Mouse (Mus musculus) left cerebral cortex, adult 2 months (tissue): Measurements from ENCODE around the gene Bcas3. TPM values are rescaled to one million over a fixed set of nuclear protein-coding genes. Genes with fewer than 3 reads are reported as not detected.
A peak's percentile ranks its signal among the peaks of the same experiment; 100 is the strongest.

Experiments used
- DNase-seq, 2 experiments: peaks; one replicate each; pipeline ENCODE4 v3.0.0; 2021 to 2022; ENCODE audit warnings: low spot score in 2 of 2, mixed read lengths in 1 of 2; ENCODE audit errors: extremely low spot score in 1 of 2
- H3K27ac ChIP-seq: fragments of 200-600 bp; 2 replicates; pipeline ENCODE4 v1.8.1; 2022
- H3K4me3 ChIP-seq: fragments of 200-600 bp; 2 replicates; pipeline ENCODE4 v1.8.1; 2022
- CTCF ChIP-seq: fragments of 200-600 bp; IDR thresholded peaks from 2 replicates; pipeline ENCODE4 v1.8.1; 2022; ENCODE audit warnings: antibody characterized with exemption, mild to moderate bottlenecking, moderate library complexity
- intact Hi-C: fragments of 180-260 bp; cut with DNase I; formaldehyde crosslinking; loops from one replicate; pipeline ENCODE4 v1.15.1; 2025
- total RNA-seq, 2 experiments: library from RNA; stranded (reverse); gene quantifications; 2 replicates each; pipeline ENCODE4 v1.2.3; 2021

Bcas3 gene
- total RNA-seq, 2 experiments from 2014 or later = 69.1 to 73.0 TPM

DNA sequence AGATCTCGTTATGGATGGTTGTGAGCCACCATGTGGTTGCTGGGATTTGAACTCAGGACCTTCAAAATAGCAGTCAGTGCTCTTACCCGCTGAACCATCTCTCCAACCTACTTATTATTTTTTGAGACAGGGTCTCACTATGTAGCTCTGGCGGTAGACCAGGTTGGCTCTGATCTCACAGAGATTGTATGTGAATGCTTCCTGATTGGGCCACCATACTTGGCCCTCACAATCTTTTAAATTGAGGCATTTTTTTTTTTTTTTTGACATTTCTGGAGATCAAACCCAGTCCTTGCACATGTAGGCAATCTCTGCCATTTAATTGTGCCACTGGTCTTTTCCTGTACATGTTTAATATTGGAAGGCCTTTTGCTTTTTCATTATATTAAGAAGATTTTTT is 24.2 kb upstream of the Bcas3 start:
- intact Hi-C loops = no loop called here
- no peak overlapping the region for H3K27ac ChIP-seq
- no peak for DNase-seq
- TF ChIP-seq CTCF = no peak
- no peak overlapping the region for H3K4me3 ChIP-seq

DNA sequence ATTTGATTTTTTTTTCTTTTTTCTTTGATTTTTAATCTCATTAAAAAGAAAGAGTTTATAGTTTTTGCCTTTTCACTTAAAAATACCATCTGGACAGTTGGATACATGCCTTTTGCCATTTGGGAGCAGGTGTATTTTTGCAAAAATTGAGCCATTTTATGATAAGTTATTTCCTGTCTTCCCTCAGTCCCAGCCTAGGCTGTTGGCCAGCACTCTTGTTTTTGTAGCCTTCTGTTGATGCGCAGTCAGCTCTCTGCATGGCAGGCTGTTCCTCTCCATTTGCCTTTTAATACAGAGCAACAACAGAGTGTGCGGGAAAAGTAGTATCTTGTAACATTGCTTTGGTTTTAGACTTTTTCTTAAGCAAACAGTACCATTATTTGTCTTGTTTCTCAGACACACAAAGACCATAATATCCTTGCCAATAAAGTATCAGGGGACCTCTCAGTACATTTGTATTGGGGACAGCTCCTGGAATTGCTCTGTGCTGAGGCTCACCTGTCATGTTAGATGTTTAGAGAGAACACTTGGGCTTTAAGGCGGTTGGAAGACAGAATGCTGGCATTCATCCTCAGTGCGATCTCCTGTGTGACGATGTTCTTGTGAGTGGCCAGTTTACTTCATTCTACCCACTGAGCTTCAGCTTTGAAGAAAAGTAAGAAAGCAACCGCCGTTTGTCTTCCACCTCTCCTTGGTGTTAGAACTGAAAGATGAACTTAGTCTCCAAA is 23.6 kb upstream of the Bcas3 start:
- TF ChIP-seq CTCF = no peak
- Histone ChIP-seq H3K4me3 (no peak overlapping the region), H3K27ac (no peak overlapping the region)
- no peak for DNase-seq
- intact Hi-C loops = no loop called here

DNA sequence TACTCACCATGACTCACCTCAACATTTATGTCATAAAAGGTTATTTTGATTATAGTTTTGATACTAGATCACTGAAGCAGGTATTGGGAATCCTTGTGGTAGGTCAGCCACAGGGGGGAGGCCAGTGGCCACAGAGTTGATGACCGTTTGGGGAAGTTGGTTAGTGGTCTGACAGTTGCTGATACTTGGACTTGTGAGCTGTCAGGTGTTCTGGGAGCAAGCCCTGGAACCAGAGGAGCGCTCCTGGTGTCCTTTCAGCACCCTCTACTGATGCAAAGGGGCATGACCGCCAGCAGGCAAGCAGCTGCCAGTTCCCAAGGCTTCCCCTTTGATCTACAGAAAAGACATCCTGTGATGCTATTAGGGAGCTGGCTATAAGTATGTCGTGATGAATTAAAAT is 18.2 kb upstream of the Bcas3 start:
- H3K4me3 ChIP-seq = no peak overlapping the region
- intact Hi-C loops = no loop called here
- DNase-seq = peak; percentile 18 to 21
- TF ChIP-seq CTCF = peak; percentile 59
- H3K27ac ChIP-seq = no peak overlapping the region

DNA sequence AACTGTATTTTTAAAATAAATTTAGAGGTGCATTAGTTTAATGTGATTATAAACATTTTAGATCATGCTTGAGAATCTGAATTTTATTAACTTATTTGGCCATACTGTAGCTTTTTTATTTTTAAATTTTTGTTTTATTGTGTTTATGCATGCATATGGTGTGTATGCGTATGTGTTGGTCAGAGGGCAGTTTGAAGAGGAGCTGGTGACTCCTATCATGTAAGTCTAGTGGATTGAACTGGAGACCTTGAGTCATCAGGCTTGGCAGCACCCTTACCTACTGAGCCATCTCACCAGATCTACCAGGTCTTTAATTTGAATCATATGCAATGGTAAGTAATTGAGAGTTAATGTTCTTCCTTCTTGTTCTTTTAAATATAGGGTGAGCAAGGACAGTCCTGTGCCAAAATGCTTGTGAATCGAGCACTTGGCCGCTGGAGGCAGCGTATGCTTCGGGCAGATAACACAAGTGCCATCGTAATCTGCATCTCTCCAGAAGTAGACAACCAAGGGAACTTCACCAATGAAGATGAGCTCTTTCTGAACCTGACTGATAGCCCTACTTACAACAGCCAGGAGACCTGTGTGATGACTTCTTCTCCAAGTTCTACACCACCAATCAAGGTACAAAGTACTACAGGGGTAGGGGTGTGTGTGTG is 13.7 kb upstream of the Bcas3 start:
- Histone ChIP-seq H3K4me3 (no peak overlapping the region), H3K27ac (no peak overlapping the region)
- TF ChIP-seq CTCF = no peak
- intact Hi-C loops = no loop called here
- no peak for DNase-seq

DNA sequence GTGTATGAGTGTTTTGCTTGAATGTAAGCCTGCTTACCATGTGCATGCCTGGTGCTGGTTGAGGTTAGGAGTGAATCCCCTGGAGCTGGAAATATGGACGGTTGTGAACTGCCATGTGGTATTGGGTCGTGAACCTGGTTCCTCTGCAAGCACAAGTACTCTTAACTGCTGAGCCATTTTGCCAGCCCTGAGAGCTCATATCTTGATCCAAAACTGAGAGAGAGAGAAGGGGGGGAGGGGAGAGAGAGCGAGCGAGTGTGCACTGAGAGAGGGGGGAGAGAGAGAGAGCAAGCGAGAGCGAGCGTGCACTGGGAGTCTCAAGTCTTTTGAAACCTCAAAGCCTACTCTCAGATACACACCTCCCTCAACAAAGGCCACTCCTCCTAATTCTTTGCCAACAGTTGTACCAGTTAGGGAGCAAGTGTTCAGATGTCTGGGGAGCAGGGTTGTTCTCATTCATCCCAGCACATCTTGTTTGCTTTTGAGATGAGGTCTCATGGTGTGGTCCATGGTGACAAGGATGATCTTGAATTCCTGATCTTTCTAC is 12.8 kb upstream of the Bcas3 start:
- no peak overlapping the region for H3K27ac ChIP-seq
- no peak for TF ChIP-seq CTCF
- DNase-seq = no peak
- intact Hi-C loops = no loop called here
- no peak overlapping the region for H3K4me3 ChIP-seq

DNA sequence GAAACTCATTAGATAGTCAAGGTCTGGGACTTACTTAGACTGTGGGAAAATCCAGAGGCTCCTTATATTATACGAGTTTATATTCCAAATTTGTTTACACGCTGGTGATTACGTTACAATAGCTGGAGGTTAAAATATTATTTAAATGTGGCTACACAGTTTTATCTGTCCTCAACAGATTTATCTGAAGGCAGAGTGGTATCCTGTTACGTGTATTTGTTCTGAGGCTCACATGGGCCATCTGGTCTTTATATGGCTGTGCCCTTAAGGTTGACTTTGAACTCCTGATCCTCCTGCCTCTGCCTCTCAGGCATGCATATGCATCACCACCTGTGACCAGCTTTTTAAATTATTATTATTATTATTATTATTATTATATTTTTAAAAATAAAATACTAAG is 852 bp downstream of the Bcas3 start:
- intact Hi-C loops = loop anchor here (2.0 kb wide), 1 partner anchor 43 kb away; the partner anchor contains the start of gene Ppm1d
- Histone ChIP-seq H3K4me3 (peak overlapping the region; percentile 87), H3K27ac (no peak overlapping the region)
- TF ChIP-seq CTCF = no peak
- no peak for DNase-seq

DNA sequence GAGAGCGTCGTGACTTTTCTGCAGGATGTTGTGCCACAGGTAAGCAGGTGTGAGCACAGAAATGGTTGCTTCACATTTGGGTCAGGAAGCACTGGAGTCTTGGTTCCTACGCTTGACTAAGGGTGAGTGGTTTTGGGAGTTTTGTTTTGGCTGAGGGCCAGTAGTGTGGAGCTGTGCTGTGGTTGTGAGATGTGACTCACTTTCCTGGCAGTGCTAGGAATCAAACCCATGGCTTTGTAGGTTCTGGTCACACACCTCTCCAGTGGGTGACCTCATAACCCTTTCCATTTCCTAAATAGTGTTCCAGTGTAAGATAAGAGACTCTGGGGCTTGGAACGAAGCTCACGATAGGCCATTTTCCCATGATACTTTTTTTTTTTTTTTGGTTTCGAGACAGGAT is 6.7 kb downstream of the Bcas3 start:
- no peak for DNase-seq
- intact Hi-C loops = no loop called here

DNA sequence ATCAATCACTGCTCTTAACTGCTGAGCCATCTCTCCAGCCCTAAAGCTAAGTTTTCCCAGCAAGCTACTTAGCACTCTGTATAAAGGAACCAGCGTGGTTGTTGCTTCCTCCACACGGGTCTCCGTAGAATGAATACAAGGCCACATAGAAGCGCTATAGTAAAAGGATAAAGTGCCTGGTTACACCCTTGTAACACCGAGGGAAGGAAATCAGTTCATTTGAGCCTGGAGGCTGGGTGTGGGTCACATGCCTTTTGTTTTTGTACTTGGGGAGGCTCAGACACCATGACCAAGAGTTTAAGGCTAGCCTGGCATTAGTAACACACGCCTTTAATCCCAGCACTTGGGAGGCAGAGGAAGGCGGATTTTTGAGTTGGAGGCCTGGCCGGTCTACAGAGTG is 8.7 kb downstream of the Bcas3 start:
- no peak for TF ChIP-seq CTCF
- intact Hi-C loops = no loop called here
- DNase-seq = no peak
- Histone ChIP-seq H3K4me3 (no peak overlapping the region), H3K27ac (no peak overlapping the region)

More for the DNA sequence above, 6.7 kb downstream of the Bcas3 start:
- no peak for TF ChIP-seq CTCF
- Histone ChIP-seq H3K27ac (no peak overlapping the region), H3K4me3 (no peak overlapping the region)

DNA sequence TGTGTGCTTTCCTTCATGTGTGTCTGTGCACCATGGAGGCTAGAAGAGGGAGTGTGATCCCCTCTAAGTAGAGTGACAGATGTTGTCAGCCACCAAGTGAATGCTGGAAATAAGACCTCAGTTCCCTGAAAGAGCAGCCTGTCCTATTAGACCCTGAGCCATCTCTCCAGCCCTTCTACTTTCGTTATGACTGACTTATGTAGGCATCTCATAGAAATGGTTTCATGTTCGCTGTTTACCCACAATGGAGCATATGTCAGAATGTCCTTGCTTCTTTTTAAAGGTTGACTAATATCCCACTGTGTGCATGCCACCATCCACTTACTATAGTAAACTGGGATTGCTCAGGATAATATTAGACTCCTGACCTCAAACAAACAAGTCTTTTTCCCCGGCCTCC is 13.2 kb downstream of the Bcas3 start:
- H3K27ac ChIP-seq = no peak overlapping the region
- no peak for DNase-seq
- H3K4me3 ChIP-seq = no peak overlapping the region
- intact Hi-C loops = no loop called here
- TF ChIP-seq CTCF = no peak

DNA sequence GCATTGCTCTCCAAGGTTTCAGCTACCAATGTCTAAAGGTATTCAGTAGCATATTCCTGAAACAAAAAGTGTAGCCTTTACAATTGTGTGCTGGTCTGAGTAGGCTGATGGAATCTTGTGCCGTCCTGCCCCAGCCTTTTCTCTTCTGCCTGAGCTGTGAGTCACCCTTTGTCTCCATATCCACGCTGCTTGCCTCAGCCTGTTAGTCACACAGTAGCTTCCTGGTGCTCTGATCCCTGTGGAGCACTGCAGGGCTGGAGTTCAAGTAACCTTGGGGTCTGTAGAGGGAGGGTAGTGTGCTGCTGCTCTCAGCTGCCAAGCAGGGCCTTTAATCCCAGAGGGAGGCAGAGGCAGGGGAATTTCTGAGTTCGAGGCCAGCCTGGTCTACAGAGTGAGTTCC is 14.9 kb downstream of the Bcas3 start:
- H3K4me3 ChIP-seq = no peak overlapping the region
- intact Hi-C loops = no loop called here
- no peak overlapping the region for H3K27ac ChIP-seq
- DNase-seq = no peak
- TF ChIP-seq CTCF = no peak

DNA sequence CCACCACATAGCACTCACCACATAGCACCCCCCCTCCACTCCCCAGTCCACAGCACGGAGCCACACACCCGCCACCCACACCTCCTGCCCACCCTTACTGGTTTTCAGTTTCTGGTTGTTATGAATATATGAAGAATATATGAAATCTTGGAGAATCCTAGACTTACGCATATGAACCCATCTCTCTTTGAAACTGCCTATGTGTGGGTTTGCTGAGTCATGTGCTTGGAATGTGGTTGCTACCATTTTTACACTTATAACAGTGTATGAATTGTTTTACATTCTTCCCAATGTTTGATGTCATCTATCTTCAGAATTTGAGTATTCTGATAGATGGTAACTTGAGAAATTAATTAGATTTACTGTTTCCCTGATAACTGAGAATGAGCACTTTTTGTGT is 26.1 kb downstream of the Bcas3 start:
- Histone ChIP-seq H3K27ac (no peak overlapping the region), H3K4me3 (no peak overlapping the region)
- intact Hi-C loops = no loop called here
- peak in 1 of 2 experiments; percentile 21 for DNase-seq
- TF ChIP-seq CTCF = no peak

DNA sequence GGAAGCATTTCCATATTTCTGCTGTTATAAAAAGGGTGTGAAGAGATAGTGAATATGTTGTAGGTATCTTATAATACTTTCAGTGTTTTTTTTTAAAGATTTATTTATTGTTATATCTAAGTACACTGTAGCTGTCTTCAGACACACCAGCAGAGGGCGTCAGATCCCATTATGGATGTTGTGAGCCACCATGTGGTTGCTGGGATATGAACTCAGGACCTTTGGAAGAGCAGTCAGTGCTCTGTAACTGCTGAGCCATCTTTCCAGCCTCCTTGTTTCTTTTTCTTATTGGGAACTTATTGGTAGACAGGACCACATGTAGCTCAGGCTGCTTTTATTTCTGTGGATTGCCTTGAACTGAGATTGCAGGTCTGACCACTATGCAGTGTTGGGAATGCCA is 27.1 kb downstream of the Bcas3 start:
- intact Hi-C loops = loop anchor here (5.0 to 10.0 kb wide), 5 partner anchors 87 to 795 kb away; no protein-coding TSS in a partner anchor
- no peak for DNase-seq

DNA sequence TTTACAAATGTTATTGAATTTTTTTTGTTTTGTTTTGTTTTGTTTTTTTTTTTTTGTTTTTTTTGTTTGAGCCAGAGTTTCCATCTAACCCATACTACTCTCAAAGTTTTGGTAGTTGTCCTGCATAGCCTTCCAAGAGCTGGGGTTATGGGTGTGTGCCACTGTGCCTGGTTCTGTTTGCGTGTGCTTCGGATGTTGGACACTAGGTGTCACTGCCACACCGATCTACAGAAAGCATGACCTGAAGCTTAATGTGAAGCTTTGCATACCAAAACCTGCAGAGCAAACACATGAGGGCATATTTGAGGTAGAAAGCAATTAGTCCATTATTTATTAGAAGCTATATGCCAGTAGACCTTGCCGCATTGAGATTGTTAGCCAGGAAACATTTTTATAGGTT is 29.1 kb downstream of the Bcas3 start:
- H3K27ac ChIP-seq = no peak overlapping the region

More for the DNA sequence above, 27.1 kb downstream of the Bcas3 start:
- no peak overlapping the region for H3K4me3 ChIP-seq
- TF ChIP-seq CTCF = peak; percentile 11
- H3K27ac ChIP-seq = no peak overlapping the region

More for the DNA sequence above, 29.1 kb downstream of the Bcas3 start:
- intact Hi-C loops = loop anchor here (5.0 to 10.0 kb wide), 5 partner anchors 85 to 793 kb away; no protein-coding TSS in a partner anchor
- peak; percentile 65 to 67 for DNase-seq
- peak; percentile 88 for TF ChIP-seq CTCF
- H3K4me3 ChIP-seq = no peak overlapping the region
